In the genomic region with DNA sequence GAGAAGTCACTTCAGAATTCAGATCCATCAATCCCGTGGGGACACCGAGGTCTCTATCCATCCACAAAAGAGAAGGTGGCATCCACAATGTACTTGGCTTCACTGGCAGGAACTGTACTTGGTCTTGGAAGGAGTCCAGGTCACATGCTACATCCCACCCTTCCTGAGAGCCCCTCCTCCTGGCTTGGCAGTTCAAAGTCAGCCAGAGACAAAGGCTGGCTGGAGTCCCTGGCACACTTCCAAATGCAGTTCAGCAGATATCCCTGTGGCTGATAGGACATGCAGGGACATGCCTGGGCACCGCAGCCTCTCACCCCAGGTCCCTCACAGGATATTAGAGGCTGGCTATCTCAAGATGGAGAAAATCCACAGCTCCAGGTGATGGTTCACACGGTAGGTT, we compare ENCODE assay signal across 9 mouse cellular contexts. TPM values are rescaled to one million over a fixed set of nuclear protein-coding genes. Genes with fewer than 3 reads are reported as not detected.
DNase-seq lines count a peak whose midpoint lies in the region; ATAC-seq lines count a peak whose summit lies in the region.
"Had no signal": no experiment of that assay in that cellular context is flagged by ENCODE, and none has a peak within 500 bp of the region (broad histone marks: within the 10 kb centered on the region; RNA-seq: fewer than 3 reads in every experiment).

No protein-coding gene starts in this region.

- DNase-seq in cerebellum, adult 11-12 months = peak; percentile 57
- DNase-seq in cerebellum, adult 8-10 months = no peak
- DNase-seq in adipocyte (ENCODE audit: low spot score) = peak; percentile 65
- DNase-seq in heart, postnatal 14 days = peak; percentile 87 to 91
- peak; percentile 82 to 89 for DNase-seq in kidney, postnatal 4 days
- DNase-seq in natural killer cell, adult 2 months (ENCODE audit: low spot score in 2 of 2) = no peak

- H3K4me2 ChIP-seq in midbrain, embryonic 13.5 days (replicated peaks) = no peak overlapping the region

- intact Hi-C loops in heart, postnatal 14 days (cut with DNase I) = no loop called here

- ATAC-seq in erythroid progenitor cell, adult 5-6 weeks (replicated peaks; ENCODE audit: low FRiP score, poor library complexity, severe bottlenecking) = peak; percentile 43; the same call in 1 of the 2 replicates
- peak; percentile 60 for ATAC-seq in midbrain, embryonic 13.5 days

- no peak overlapping the region for H3K4me3 ChIP-seq in midbrain, embryonic 13.5 days (replicated peaks)

- H3K27me3 ChIP-seq in midbrain, embryonic 13.5 days = no peaks in the 10 kb centered on the region

- H3K27ac ChIP-seq in midbrain, embryonic 13.5 days = peak overlapping the region; percentile 75

- no peaks in the 10 kb centered on the region for H3K9me3 ChIP-seq in midbrain, embryonic 13.5 days

- peaks cover 45% of the 10 kb centered on the region for H3K4me1 ChIP-seq in midbrain, embryonic 13.5 days (replicated peaks)

- H3K36me3 ChIP-seq in midbrain, embryonic 13.5 days = peaks cover 37% of the 10 kb centered on the region

- WGBS in midbrain, embryonic 13.5 days = 64% methylated on average over 4 of the region's 4 CpGs

- no peak overlapping the region for H3K9ac ChIP-seq in midbrain, embryonic 13.5 days (replicated peaks)

RNA-seq across cellular contexts. Expression of gene Pgpep1, which starts 10.9 kb away (rescaled TPM):
- 0.36 and 6.3 TPM in 2 replicates for total RNA-seq in erythroid progenitor cell, adult 5-6 weeks (2015; ENCODE audit: low replicate concordance)
- under 0.01 and 3.0 TPM in 2 replicates for total RNA-seq in erythroid progenitor cell, adult 5-6 weeks (2017; ENCODE audit: low replicate concordance)
- total RNA-seq in heart, postnatal 14 days (2021) = 10 to 100 TPM; 38.4 to 46.8 TPM
- 87.5 and 99.4 TPM in 2 replicates for polyA plus RNA-seq in midbrain, embryonic 13.5 days (2015; fragmentation: Nextera tagmentation; extraction: Ambion mirVana)

RNA-seq across cellular contexts. Expression of gene Gdf15, which starts 17.1 kb away (rescaled TPM):
- not detected in 2 replicates for total RNA-seq in erythroid progenitor cell, adult 5-6 weeks (2015; ENCODE audit: low replicate concordance)
- total RNA-seq in erythroid progenitor cell, adult 5-6 weeks (2017; ENCODE audit: low replicate concordance) = not detected in 2 replicates
- 1 to 10 TPM in 1 of 2 experiments, under 1 TPM in 1; 0.41 to 1.6 TPM for total RNA-seq in heart, postnatal 14 days (2021)
- 0.30 TPM in 1 of 2 replicates, not detected in the other for polyA plus RNA-seq in midbrain, embryonic 13.5 days (2015; fragmentation: Nextera tagmentation; extraction: Ambion mirVana)
- total RNA-seq: left cerebral cortex, postnatal 10 days had no signal

RNA-seq across cellular contexts. Expression of gene Lsm4, which starts 23.7 kb away (rescaled TPM):
- 86.5 and 93.1 TPM in 2 replicates for total RNA-seq in erythroid progenitor cell, adult 5-6 weeks (2015; ENCODE audit: low replicate concordance)
- 38.4 and 57.6 TPM in 2 replicates for total RNA-seq in erythroid progenitor cell, adult 5-6 weeks (2017; ENCODE audit: low replicate concordance)
- total RNA-seq in heart, postnatal 14 days (2021) = 10 to 100 TPM; 75.0 to 76.5 TPM
- polyA plus RNA-seq in midbrain, embryonic 13.5 days (2015; fragmentation: Nextera tagmentation; extraction: Ambion mirVana) = 176 and 201 TPM in 2 replicates

RNA-seq across cellular contexts. Expression of gene Lrrc25, which starts 33.4 kb away (rescaled TPM):
- 2.5 and 11.7 TPM in 2 replicates for total RNA-seq in erythroid progenitor cell, adult 5-6 weeks (2015; ENCODE audit: low replicate concordance)
- 2.3 and 3.5 TPM in 2 replicates for total RNA-seq in erythroid progenitor cell, adult 5-6 weeks (2017; ENCODE audit: low replicate concordance)
- 1 to 10 TPM; 1.8 to 2.5 TPM for total RNA-seq in heart, postnatal 14 days (2021)
- 1.1 and 1.2 TPM in 2 replicates for polyA plus RNA-seq in midbrain, embryonic 13.5 days (2015; fragmentation: Nextera tagmentation; extraction: Ambion mirVana)

RNA-seq across cellular contexts. Expression of gene Ssbp4, which starts 40.7 kb away (rescaled TPM):
- 9.0 and 13.0 TPM in 2 replicates for total RNA-seq in erythroid progenitor cell, adult 5-6 weeks (2015; ENCODE audit: low replicate concordance)
- 18.1 and 30.6 TPM in 2 replicates for total RNA-seq in erythroid progenitor cell, adult 5-6 weeks (2017; ENCODE audit: low replicate concordance)
- 10 to 100 TPM; 39.7 to 46.4 TPM for total RNA-seq in heart, postnatal 14 days (2021)
- 123 and 129 TPM in 2 replicates for polyA plus RNA-seq in midbrain, embryonic 13.5 days (2015; fragmentation: Nextera tagmentation; extraction: Ambion mirVana)

Comparison
In these comparisons a context has a peak if more than half of its experiments do, and no peak if none do; other contexts are left out.
1. DNase-seq: peak in cerebellum, adult 11-12 months (single experiment), adipocyte (single experiment), heart, postnatal 14 days (2 of 2) and kidney, postnatal 4 days (2 of 2); none in cerebellum, adult 8-10 months (single experiment) and natural killer cell, adult 2 months (0 of 2).
2. RNA of gene Pgpep1, which starts 10.9 kb away (total RNA-seq): 38.4 to 46.8 TPM in heart, postnatal 14 days; under 0.01 to 6.3 TPM in erythroid progenitor cell, adult 5-6 weeks; every median in the first group is over 4 times any median in the second.